Mouse (Mus musculus): ENCODE measurements around the gene Gstp3. TPM values are rescaled to one million over a fixed set of nuclear protein-coding genes. Genes with fewer than 3 reads are reported as not detected.
A peak's percentile ranks its signal among the peaks of the same experiment; 100 is the strongest.

Gstp3 gene
- total and polyA plus RNA-seq, 3 experiments = 1.4 TPM; not detected in 2

GRCm38 (mm10) chr19:4080511-4081009, 21.2 kb upstream of the Gstp3 start (continued):
- TF ChIP-seq IRF4 (IDR thresholded peaks at IDR 0.05; ENCODE audit: low read depth, low read length) = 0 out of 2 replicates have a peak, but pooled peaks have one; percentile 16

GRCm38 (mm10) chr19:4079594-4079993, 20.2 kb upstream of the Gstp3 start:
- DNase-seq (ENCODE audit: extremely low read depth) = no peak
- Histone ChIP-seq H3K4me1 (ENCODE audit: control insufficient read depth in 1 of 2, insufficient read depth in 2 of 2) (peaks cover 0 to 8% of the 10 kb centered on the region in 2 experiments; a peak in 2 of 4 replicates), H3K79me2 (replicated peaks; ENCODE audit: control insufficient read depth, extremely low read depth, insufficient read depth, poor library complexity, severe bottlenecking) (no peaks in the 10 kb centered on the region), H3K4me2 (ENCODE audit: insufficient read depth, low read depth, poor library complexity, severe bottlenecking) (no peak overlapping the region), H3K36me3 (replicated peaks in 1 of 2; ENCODE audit: control insufficient read depth in 1 of 2, insufficient read depth in 1 of 2, low read length in 1 of 2) (no peaks in the 10 kb centered on the region), H3K27ac (ENCODE audit: insufficient read depth, low read depth) (no peak overlapping the region), H3K4me3 (replicated peaks in 1 of 3; ENCODE audit: low read depth in 2 of 3, low read length in 2 of 3, poor library complexity in 1 of 3) (no peak overlapping the region), H3K27me3 (replicated peaks) (peaks cover 51% of the 10 kb centered on the region), H3K9me3 (replicated peaks; ENCODE audit: low read length) (no peaks in the 10 kb centered on the region), H3K9ac (ENCODE audit: insufficient read depth, low read depth) (no peak overlapping the region)
- in situ Hi-C loops (cut with MboI; ENCODE audit: low pct_ligation_motif_present, low pct_unique_long_range_greater_than_20kb, low sequenced_read_pairs) = no loop called here
- dilution Hi-C loops (cut with MboI; ENCODE audit: extremely low pct_ligation_motif_present, extremely low pct_unique_long_range_greater_than_20kb, low sequenced_read_pairs) = no loop called here
- TF ChIP-seq POLR2A (IDR thresholded peaks at IDR 0.05; ENCODE audit: low read depth, low read length) = no peak
- no peak for TF ChIP-seq POLR2AphosphoS2 (IDR thresholded peaks at IDR 0.05; ENCODE audit: low read depth, low read length)
- TF ChIP-seq UBTF (IDR thresholded peaks at IDR 0.05; ENCODE audit: low read depth, low read length) = no peak
- no peak for TF ChIP-seq ETS1 (conservative IDR thresholded peaks at IDR 0.05; ENCODE audit: low read depth, low read length)
- TF ChIP-seq CHD2 (IDR thresholded peaks at IDR 0.05; ENCODE audit: low read length) = no peak
- TF ChIP-seq SMC3 (IDR thresholded peaks at IDR 0.05; ENCODE audit: low read depth, low read length) = no peak
- no peak for TF ChIP-seq BHLHE40 (IDR thresholded peaks at IDR 0.05; ENCODE audit: low read depth, low read length)
- no peak for TF ChIP-seq ELF1 (IDR thresholded peaks at IDR 0.05; ENCODE audit: low read depth, low read length)
- TF ChIP-seq ZKSCAN1 (IDR thresholded peaks at IDR 0.05; ENCODE audit: borderline replicate concordance, low read depth, low read length) = no peak

GRCm38 (mm10) chr19:4075531-4075930, 16.2 kb upstream of the Gstp3 start:
- H3K79me2 ChIP-seq (replicated peaks; ENCODE audit: control insufficient read depth, extremely low read depth, insufficient read depth, poor library complexity, severe bottlenecking) = no peaks in the 10 kb centered on the region

More at GRCm38 (mm10) chr19:4075531-4075930, 16.2 kb upstream of the Gstp3 start:
- peaks cover 0 to 7% of the 10 kb centered on the region in 2 experiments; a peak in 2 of 4 replicates for H3K4me1 ChIP-seq (ENCODE audit: control insufficient read depth in 1 of 2, insufficient read depth in 2 of 2)
- in situ Hi-C loops (cut with MboI; ENCODE audit: low pct_ligation_motif_present, low pct_unique_long_range_greater_than_20kb, low sequenced_read_pairs) (no loop called here), dilution Hi-C loops (cut with MboI; ENCODE audit: extremely low pct_ligation_motif_present, extremely low pct_unique_long_range_greater_than_20kb, low sequenced_read_pairs) (no loop called here)
- H3K27ac ChIP-seq (ENCODE audit: insufficient read depth, low read depth) = no peak overlapping the region
- DNase-seq (ENCODE audit: extremely low read depth) = no peak
- no peaks in the 10 kb centered on the region for H3K36me3 ChIP-seq (replicated peaks in 1 of 2; ENCODE audit: control insufficient read depth in 1 of 2, insufficient read depth in 1 of 2, low read length in 1 of 2)
- no peak overlapping the region for H3K4me3 ChIP-seq (replicated peaks in 1 of 3; ENCODE audit: low read depth in 2 of 3, low read length in 2 of 3, poor library complexity in 1 of 3)
- TF ChIP-seq TBP (conservative IDR thresholded peaks at IDR 0.05; ENCODE audit: low read depth, low read length) (no peak), JUN (IDR thresholded peaks at IDR 0.05; ENCODE audit: insufficient read depth, low read depth, low read length) (no peak), USF2 (conservative IDR thresholded peaks at IDR 0.05; ENCODE audit: low read depth, low read length) (no peak), MAX (IDR thresholded peaks at IDR 0.05; ENCODE audit: low read length) (no peak), IRF4 (IDR thresholded peaks at IDR 0.05; ENCODE audit: low read depth, low read length) (no peak), MEF2A (IDR thresholded peaks at IDR 0.05; ENCODE audit: borderline replicate concordance, low read depth, low read length) (no peak), NRF1 (IDR thresholded peaks at IDR 0.05; ENCODE audit: low read depth, low read length) (no peak), MXI1 (IDR thresholded peaks at IDR 0.05; ENCODE audit: low read depth, low read length) (no peak), ZKSCAN1 (IDR thresholded peaks at IDR 0.05; ENCODE audit: borderline replicate concordance, low read depth, low read length) (no peak), JUND (conservative IDR thresholded peaks at IDR 0.05; ENCODE audit: low read depth, low read length) (no peak), CHD1 (IDR thresholded peaks at IDR 0.05; ENCODE audit: low read depth, low read length) (no peak), ETS1 (conservative IDR thresholded peaks at IDR 0.05; ENCODE audit: low read depth, low read length) (no peak), EP300 (IDR thresholded peaks at IDR 0.05; ENCODE audit: low read length) (no peak), E2F4 (IDR thresholded peaks at IDR 0.05; ENCODE audit: insufficient replicate concordance, low read depth, low read length) (no peak), USF1 (IDR thresholded peaks at IDR 0.05; ENCODE audit: low read depth, low read length) (no peak), ZMIZ1 (IDR thresholded peaks at IDR 0.05; ENCODE audit: low read depth, low read length) (no peak), TCF12 (IDR thresholded peaks at IDR 0.05; ENCODE audit: low read depth, low read length) (no peak), HCFC1 (IDR thresholded peaks at IDR 0.05; ENCODE audit: low read depth, low read length) (no peak), PAX5 (IDR thresholded peaks at IDR 0.05; ENCODE audit: low read length) (no peak)
- H3K4me2 ChIP-seq (ENCODE audit: insufficient read depth, low read depth, poor library complexity, severe bottlenecking) = no peak overlapping the region
- no peak overlapping the region for H3K9ac ChIP-seq (ENCODE audit: insufficient read depth, low read depth)
- peaks cover 24% of the 10 kb centered on the region for H3K27me3 ChIP-seq (replicated peaks)
- H3K9me3 ChIP-seq (replicated peaks; ENCODE audit: low read length) = no peaks in the 10 kb centered on the region

All from CH12.LX (cell line).